Mouse (Mus musculus): Measurements from ENCODE around the gene Nrbf2. TPM values are rescaled to one million over a fixed set of nuclear protein-coding genes. Genes with fewer than 3 reads are reported as not detected.

Nrbf2 gene
- total and polyA plus RNA-seq, 2 experiments from 2014 or later: 15.5 to 34.4 TPM

DNA sequence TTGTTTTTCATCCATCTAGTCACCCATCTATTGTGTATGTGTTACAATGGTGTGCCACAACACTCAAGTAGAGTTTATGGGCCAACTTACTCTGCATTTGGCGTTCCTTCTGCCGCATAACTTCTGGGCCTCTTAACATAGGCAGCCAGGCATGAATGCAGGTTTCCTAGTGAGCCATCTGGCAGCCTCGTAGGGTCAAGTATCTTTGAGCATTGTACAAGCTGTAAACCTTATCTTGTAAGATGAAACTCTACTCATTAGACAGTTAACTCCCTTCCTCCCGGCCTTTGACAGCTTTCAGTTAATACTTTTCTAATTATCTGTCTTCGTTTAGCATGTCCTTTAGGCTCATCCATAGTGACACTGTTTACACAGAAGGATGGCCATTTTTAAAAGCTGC, 63.8 kb downstream of the Nrbf2 start:
- TF ChIP-seq CTCF (IDR thresholded peaks at IDR 0.05): no peak
- H3K4me3 ChIP-seq (ENCODE audit: low read depth, low read length): no peak overlapping the region
- H3K36me3 ChIP-seq (ENCODE audit: insufficient read depth, low read length): peaks cover 28% of the 10 kb centered on the region
- no peak overlapping the region for H3K4me2 ChIP-seq (ENCODE audit: low read depth, low read length, poor library complexity, severe bottlenecking)
- H3K27me3 ChIP-seq (ENCODE audit: insufficient read depth, low read length): no peaks in the 10 kb centered on the region
- no peaks in the 10 kb centered on the region for H3K9me3 ChIP-seq (ENCODE audit: low read length)
- H3K4me1 ChIP-seq (ENCODE audit: insufficient read depth, low read length): no peaks in the 10 kb centered on the region
- WGBS: 64% methylated on average over 5 of the region's 5 CpGs
- H3K9ac ChIP-seq (replicated peaks; ENCODE audit: low read length, poor library complexity, severe bottlenecking): no peak overlapping the region
- ATAC-seq (ENCODE audit: low FRiP score): no peak
- peak; percentile 25 for DNase-seq (ENCODE audit: low spot score)
- H3K27ac ChIP-seq (ENCODE audit: low read depth, low read length): no peak overlapping the region

DNA sequence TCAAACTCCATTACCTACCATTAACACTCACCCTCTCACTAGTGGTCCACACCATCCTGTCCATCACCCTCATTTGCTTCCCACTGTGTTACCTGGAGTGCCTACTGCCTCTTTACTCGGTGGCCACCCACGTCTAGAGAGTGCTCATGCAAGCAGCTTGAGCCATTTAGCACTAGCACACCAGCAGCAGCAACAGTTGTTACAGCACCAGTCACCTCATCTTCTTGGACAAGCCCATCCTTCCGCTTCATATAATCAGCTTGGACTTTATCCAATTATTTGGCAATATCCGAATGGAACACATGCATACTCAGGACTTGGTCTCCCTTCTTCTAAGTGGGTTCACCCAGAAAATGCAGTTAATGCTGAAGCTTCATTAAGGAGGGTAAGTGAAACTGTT, 64.9 kb downstream of the Nrbf2 start:
- 85% methylated on average over 4 of the region's 4 CpGs for WGBS
- DNase-seq (ENCODE audit: low spot score) (no peak), ATAC-seq (ENCODE audit: low FRiP score) (no peak)
- Histone ChIP-seq H3K27me3 (ENCODE audit: insufficient read depth, low read length) (no peaks in the 10 kb centered on the region), H3K36me3 (ENCODE audit: insufficient read depth, low read length) (peaks cover 20% of the 10 kb centered on the region), H3K4me2 (ENCODE audit: low read depth, low read length, poor library complexity, severe bottlenecking) (no peak overlapping the region), H3K9me3 (ENCODE audit: low read length) (no peaks in the 10 kb centered on the region), H3K27ac (ENCODE audit: low read depth, low read length) (no peak overlapping the region), H3K9ac (replicated peaks; ENCODE audit: low read length, poor library complexity, severe bottlenecking) (no peak overlapping the region), H3K4me1 (ENCODE audit: insufficient read depth, low read length) (no peaks in the 10 kb centered on the region), H3K4me3 (ENCODE audit: low read depth, low read length) (no peak overlapping the region)
- no peak for TF ChIP-seq CTCF (IDR thresholded peaks at IDR 0.05)

DNA sequence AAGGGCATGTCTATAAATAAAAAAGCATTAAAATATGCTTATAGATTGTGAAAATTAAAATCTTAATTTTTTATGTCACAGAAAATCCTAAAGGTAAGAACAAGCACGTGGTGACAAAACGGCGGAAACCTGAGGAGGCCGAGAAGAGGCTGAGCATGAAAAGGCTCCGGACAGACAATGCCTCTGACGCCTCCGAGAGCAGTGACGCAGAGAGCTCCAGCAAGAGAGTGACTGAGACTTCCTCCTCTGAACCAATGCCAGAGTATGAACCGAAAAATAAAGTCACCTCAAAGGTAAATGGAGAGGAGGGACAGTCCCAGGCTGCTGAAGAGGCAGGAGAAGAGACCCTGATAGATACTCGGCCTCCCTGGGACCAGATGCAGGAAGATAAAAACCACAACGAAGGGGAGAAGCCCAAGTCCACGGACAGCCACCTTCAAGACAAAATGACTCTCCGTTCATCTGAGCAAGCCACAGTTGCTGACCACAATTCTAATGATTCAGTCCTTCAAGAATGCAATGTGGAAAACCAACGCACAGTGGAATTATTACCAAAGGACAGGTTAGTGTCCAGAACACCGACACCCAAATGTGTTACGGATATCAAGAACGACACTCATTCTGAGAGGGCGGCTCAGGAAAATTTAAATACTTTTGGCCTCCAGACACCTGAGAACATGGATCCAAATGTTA, 66.1 kb downstream of the Nrbf2 start:
- ATAC-seq (ENCODE audit: low FRiP score): no peak
- H3K27me3 ChIP-seq (ENCODE audit: insufficient read depth, low read length): no peaks in the 10 kb centered on the region
- no peaks in the 10 kb centered on the region for H3K9me3 ChIP-seq (ENCODE audit: low read length)
- no peak overlapping the region for H3K4me2 ChIP-seq (ENCODE audit: low read depth, low read length, poor library complexity, severe bottlenecking)
- H3K27ac ChIP-seq (ENCODE audit: low read depth, low read length): no peak overlapping the region
- 91% methylated on average over 18 of the region's 18 CpGs for WGBS
- no peak overlapping the region for H3K9ac ChIP-seq (replicated peaks; ENCODE audit: low read length, poor library complexity, severe bottlenecking)
- DNase-seq (ENCODE audit: low spot score): no peak
- TF ChIP-seq CTCF (IDR thresholded peaks at IDR 0.05): no peak
- no peak overlapping the region for H3K4me3 ChIP-seq (ENCODE audit: low read depth, low read length)
- H3K4me1 ChIP-seq (ENCODE audit: insufficient read depth, low read length): no peaks in the 10 kb centered on the region
- H3K36me3 ChIP-seq (ENCODE audit: insufficient read depth, low read length): peaks cover 18% of the 10 kb centered on the region

DNA sequence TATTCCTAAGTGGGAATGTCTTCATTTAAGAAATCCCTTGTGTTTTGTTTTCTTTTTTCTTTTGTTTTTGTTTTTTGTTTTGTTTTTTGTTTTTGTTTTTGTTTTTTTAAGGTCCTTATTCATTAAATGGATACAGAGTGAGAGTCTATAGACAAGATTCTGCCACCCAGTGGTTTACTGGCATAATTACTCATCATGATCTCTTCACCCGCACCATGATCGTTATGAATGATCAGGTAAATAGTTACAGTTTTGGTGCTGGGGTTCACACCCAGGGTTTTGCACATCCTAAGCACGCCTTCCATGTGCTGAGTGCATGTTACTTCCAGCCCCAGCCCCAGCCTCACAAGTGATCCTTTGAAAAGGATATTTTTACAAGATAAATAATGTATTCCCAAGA, 68.2 kb downstream of the Nrbf2 start:
- WGBS: 77% methylated on average over 3 of the region's 3 CpGs
- TF ChIP-seq CTCF (IDR thresholded peaks at IDR 0.05): peak; percentile 71
- peak; percentile 64 for DNase-seq (ENCODE audit: low spot score)

More for the DNA sequence above, 68.2 kb downstream of the Nrbf2 start:
- no peaks in the 10 kb centered on the region for H3K9me3 ChIP-seq (ENCODE audit: low read length)
- no peak overlapping the region for H3K27ac ChIP-seq (ENCODE audit: low read depth, low read length)
- H3K9ac ChIP-seq (replicated peaks; ENCODE audit: low read length, poor library complexity, severe bottlenecking): no peak overlapping the region
- no peak for ATAC-seq (ENCODE audit: low FRiP score)
- no peak overlapping the region for H3K4me3 ChIP-seq (ENCODE audit: low read depth, low read length)
- H3K27me3 ChIP-seq (ENCODE audit: insufficient read depth, low read length): no peaks in the 10 kb centered on the region
- no peak overlapping the region for H3K4me2 ChIP-seq (ENCODE audit: low read depth, low read length, poor library complexity, severe bottlenecking)
- no peaks in the 10 kb centered on the region for H3K4me1 ChIP-seq (ENCODE audit: insufficient read depth, low read length)
- peaks cover 16% of the 10 kb centered on the region for H3K36me3 ChIP-seq (ENCODE audit: insufficient read depth, low read length)

Other genes starting within 250 kb of the Nrbf2 start
- gene Jmjd1c, start 189.2 kb downstream of the Nrbf2 start, total RNA-seq (2014; rRNA removed): 63.8 and 74.6 TPM in 2 replicates
- 33.8 and 45.1 TPM in 2 replicates for gene Jmjd1c, start 189.2 kb downstream of the Nrbf2 start, polyA plus RNA-seq (2015; fragmentation: Nextera tagmentation; extraction: Ambion mirVana)
- gene Reep3, start 188.4 kb downstream of the Nrbf2 start, total RNA-seq (2014; rRNA removed): 28.1 and 30.0 TPM in 2 replicates
- gene Reep3, start 188.4 kb downstream of the Nrbf2 start, polyA plus RNA-seq (2015; fragmentation: Nextera tagmentation; extraction: Ambion mirVana): 26.6 and 26.7 TPM in 2 replicates